Mouse (Mus musculus) liver, embryonic 11.5 days (tissue): ENCODE measurements at regions not wholly inside any gene's neighbourhood (a gene's known extent, or its start where the extent isn't known, plus 50 kb on each side); places are given as distances from the start of the nearest gene placed in this dataset.

Source experiments
- ATAC-seq: fragments of 200-750 bp; cut with Nextera tagmentation; replicated peaks from 2 replicates; pipeline ENCODE4 v1.8.0; 2017; ENCODE audit warnings: moderate number of reproducible peaks, mild to moderate bottlenecking, moderate TSS enrichment, moderate library complexity; ENCODE audit not compliant: low FRiP score
- DNase-seq: peaks from one replicate; pipeline ENCODE4 v3.0.0-alpha.2; 2017; ENCODE audit warnings: low spot score
- H3K27ac ChIP-seq: fragments of 300-500 bp; sonication (generic); 2 replicates; pipeline ENCODE4 v1.5.1; 2014; ENCODE audit warnings: mild to moderate bottlenecking, low read depth, low read length, control low read depth
- H3K27me3 ChIP-seq: fragments of 300-500 bp; sonication (generic); replicated peaks from 2 replicates; pipeline ENCODE4 v1.6.1; 2014; ENCODE audit warnings: low read length, mixed read lengths; ENCODE audit not compliant: control insufficient read depth, insufficient read depth
- H3K36me3 ChIP-seq: fragments of 300-500 bp; sonication (generic); 2 replicates; pipeline ENCODE4 v1.6.1; 2014; ENCODE audit warnings: mild to moderate bottlenecking, low read length, moderate library complexity, mixed read lengths; ENCODE audit not compliant: control insufficient read depth, insufficient read depth
- H3K4me1 ChIP-seq: fragments of 300-500 bp; sonication (generic); replicated peaks from 2 replicates; pipeline ENCODE4 v1.6.1; 2014; ENCODE audit warnings: low read length, mixed read lengths; ENCODE audit not compliant: control insufficient read depth, insufficient read depth
- H3K4me2 ChIP-seq: fragments of 300-500 bp; sonication (generic); 2 replicates; pipeline ENCODE4 v1.6.1; 2014; ENCODE audit warnings: mild to moderate bottlenecking, control low read depth, moderate library complexity
- H3K4me3 ChIP-seq: fragments of 300-500 bp; sonication (generic); 2 replicates; pipeline ENCODE4 v1.5.1; 2014; ENCODE audit warnings: low read depth, low read length, control low read depth
- H3K9ac ChIP-seq: fragments of 300-500 bp; sonication (generic); 2 replicates; pipeline ENCODE4 v1.6.1; 2014; ENCODE audit warnings: low read depth, low read length, control low read depth
- H3K9me3 ChIP-seq: fragments of 300-500 bp; sonication (generic); 2 replicates; pipeline ENCODE4 v1.6.1; 2016; ENCODE audit warnings: low read length, inconsistent platforms, mixed read lengths; ENCODE audit not compliant: control insufficient read depth
- WGBS: fragments of 180-500 bp; shearing (Covaris S2); extraction: QIAGEN DNeasy Blood & Tissue Kit; methylation state at CpG from one replicate; pipeline ENCODE4 v1.1.7; 2014; 5-methylcytosine and 5-hydroxymethylcytosine counted together

GRCm38 (mm10) chr16:87645526-87646434 is 53.0 kb upstream of the Bach1 start:
- no peak overlapping the region for H3K4me3 ChIP-seq
- no peaks in the 10 kb centered on the region for H3K36me3 ChIP-seq
- H3K4me1 ChIP-seq: no peaks in the 10 kb centered on the region
- H3K9ac ChIP-seq: no peak overlapping the region
- H3K4me2 ChIP-seq: no peak overlapping the region
- 57% methylated on average over 12 of the region's 12 CpGs for WGBS
- DNase-seq (peak; percentile 25), ATAC-seq (no peak)
- no peaks in the 10 kb centered on the region for H3K27me3 ChIP-seq
- H3K9me3 ChIP-seq: no peaks in the 10 kb centered on the region
- H3K27ac ChIP-seq: no peak overlapping the region

DNA sequence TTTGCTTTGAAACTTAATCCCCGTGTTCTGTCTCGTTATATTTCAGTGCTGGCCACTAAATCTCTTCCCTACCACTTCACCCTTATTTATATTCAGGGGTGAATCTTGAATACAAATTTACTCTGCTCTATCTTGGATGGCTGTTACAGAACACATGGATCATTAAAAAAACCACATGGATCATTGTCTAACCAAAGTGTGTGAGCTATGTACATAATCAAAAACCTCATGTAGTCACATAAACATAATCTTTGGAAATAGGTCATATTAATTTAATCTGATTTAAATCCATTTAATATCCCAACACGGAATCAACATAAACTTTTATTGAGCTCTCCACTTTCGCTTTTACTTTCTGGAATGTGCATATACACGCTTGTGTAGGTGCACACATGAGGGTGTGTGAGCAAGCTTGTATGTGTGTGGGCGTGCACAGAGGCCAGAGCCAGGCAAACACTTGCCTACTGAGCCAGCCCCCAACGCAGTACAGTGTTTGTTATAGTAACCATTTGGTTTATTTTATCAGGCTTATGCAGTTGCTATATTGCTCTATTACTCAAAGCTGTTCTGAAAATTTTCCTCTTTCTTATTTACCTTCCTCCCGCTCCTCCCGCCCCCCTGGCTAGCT is 52.2 kb upstream of the Bach1 start:
- H3K27ac ChIP-seq: no peak overlapping the region
- 78% methylated on average over 9 of the region's 9 CpGs for WGBS
- ATAC-seq (no peak), DNase-seq (no peak)
- H3K4me1 ChIP-seq: no peaks in the 10 kb centered on the region
- H3K4me2 ChIP-seq: no peak overlapping the region
- no peaks in the 10 kb centered on the region for H3K36me3 ChIP-seq
- no peak overlapping the region for H3K9ac ChIP-seq
- H3K27me3 ChIP-seq: no peaks in the 10 kb centered on the region
- H3K4me3 ChIP-seq: no peak overlapping the region
- H3K9me3 ChIP-seq: no peaks in the 10 kb centered on the region
